Mouse (Mus musculus): ENCODE measurements around the gene Senp5. TPM values are rescaled to one million over a fixed set of nuclear protein-coding genes. Genes with fewer than 3 reads are reported as not detected.

Gene Senp5
- 14.0 and 15.5 TPM in 2 replicates for polyA plus RNA-seq (2015; fragmentation: Nextera tagmentation; extraction: Ambion mirVana)

DNA sequence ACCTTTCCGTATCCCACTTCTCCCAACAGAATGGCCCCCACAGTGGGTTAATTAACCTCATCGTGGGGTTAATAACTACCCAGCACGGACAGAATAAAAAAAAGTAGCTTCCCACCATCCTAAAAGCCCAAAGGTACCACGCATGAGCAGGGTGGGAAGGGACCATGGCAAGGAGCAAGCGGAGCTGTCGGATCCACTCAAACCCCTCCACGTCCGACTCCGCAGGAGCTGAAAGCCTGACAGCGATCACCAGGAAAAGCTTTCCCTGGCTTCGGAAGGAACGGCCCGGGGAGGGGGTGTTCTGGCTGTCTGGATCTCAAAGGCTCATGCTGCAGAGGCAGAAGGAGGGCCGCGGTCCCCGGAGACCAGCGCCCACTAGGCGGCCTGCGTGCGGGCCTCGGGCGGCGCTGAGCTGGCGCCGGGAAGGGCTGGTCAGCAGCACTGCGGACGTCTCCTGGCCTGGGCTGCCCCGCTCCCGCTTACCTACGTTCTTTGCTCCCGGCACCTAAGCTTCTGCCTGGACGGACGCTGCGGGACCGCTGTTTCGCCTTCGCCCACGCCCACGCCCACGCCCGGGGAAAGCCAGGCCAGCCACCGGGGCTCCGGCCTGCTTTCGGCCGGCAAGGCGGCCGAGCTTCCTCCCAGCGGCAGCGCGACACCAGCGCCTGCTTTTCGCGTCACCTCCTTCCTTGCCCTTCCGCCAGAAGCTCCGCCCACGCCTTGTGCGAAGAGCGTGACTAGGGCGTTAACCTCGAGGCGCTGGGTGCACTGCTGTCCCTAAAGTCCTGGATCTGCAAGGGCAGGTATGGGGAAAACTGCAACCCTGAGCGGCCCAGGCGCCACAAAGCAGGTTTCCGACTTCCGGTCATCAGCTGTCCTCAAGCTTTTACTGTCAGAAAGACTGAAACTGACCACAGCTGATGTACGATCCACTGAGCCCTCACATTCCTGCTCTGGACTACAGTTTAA is at the start of gene Senp5:
TSS of gene Senp5 (minus strand) at position 779 of the 969 bp plus-strand sequence.
- H3K9ac ChIP-seq (replicated peaks; ENCODE audit: low read length), result peak within 1 kb of the TSS; percentile 92
- under 1% methylated on average over 64 of the region's 66 CpGs for WGBS
- H3K27me3 ChIP-seq (ENCODE audit: insufficient read depth, low read length), result no peaks in the 10 kb centered on the region
- peak within 1 kb of the TSS; percentile 100 for H3K4me3 ChIP-seq (ENCODE audit: low read length)
- H3K4me2 ChIP-seq (replicated peaks; ENCODE audit: low read depth, low read length), result peak within 1 kb of the TSS; percentile 92
- peak; percentile 97 for ATAC-seq (ENCODE audit: low FRiP score, low TSS enrichment)
- peaks cover 10% of the 10 kb centered on the region for H3K4me1 ChIP-seq (ENCODE audit: insufficient read depth, low read length)
- H3K9me3 ChIP-seq (ENCODE audit: low read length), result no peaks in the 10 kb centered on the region
- no peaks in the 10 kb centered on the region for H3K36me3 ChIP-seq (ENCODE audit: insufficient read depth, low read length)
- H3K27ac ChIP-seq (ENCODE audit: low read length), result peak within 1 kb of the TSS; percentile 84

DNA sequence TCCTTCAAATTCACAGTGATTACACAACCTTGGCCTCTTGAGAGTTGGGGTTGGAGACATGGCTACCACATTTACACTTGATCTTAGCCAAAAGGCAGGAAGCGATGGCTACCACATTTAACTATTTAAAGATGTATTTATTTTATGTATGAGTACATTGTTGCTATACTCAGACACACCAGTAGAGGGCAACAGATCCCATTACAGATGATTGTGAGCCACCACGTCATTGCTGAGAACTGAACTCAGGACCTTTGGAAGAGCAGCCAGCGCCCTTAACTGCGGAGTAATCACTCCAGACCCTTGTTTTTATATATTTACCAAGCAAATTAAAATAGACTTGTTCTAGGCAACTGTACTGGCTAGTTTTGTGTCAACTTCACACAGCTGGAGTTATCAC is 39.3 kb upstream of the Senp5 start:
- Histone ChIP-seq H3K9ac (replicated peaks; ENCODE audit: low read length) (no peak overlapping the region), H3K27ac (ENCODE audit: low read length) (no peak overlapping the region), H3K9me3 (ENCODE audit: low read length) (no peaks in the 10 kb centered on the region), H3K4me3 (ENCODE audit: low read length) (no peak overlapping the region), H3K4me1 (ENCODE audit: insufficient read depth, low read length) (no peaks in the 10 kb centered on the region), H3K36me3 (ENCODE audit: insufficient read depth, low read length) (peaks cover 62% of the 10 kb centered on the region), H3K4me2 (replicated peaks; ENCODE audit: low read depth, low read length) (no peak overlapping the region), H3K27me3 (ENCODE audit: insufficient read depth, low read length) (no peaks in the 10 kb centered on the region)
- 92% methylated on average over 4 of the region's 4 CpGs for WGBS
- ATAC-seq (ENCODE audit: low FRiP score, low TSS enrichment), result no peak

DNA sequence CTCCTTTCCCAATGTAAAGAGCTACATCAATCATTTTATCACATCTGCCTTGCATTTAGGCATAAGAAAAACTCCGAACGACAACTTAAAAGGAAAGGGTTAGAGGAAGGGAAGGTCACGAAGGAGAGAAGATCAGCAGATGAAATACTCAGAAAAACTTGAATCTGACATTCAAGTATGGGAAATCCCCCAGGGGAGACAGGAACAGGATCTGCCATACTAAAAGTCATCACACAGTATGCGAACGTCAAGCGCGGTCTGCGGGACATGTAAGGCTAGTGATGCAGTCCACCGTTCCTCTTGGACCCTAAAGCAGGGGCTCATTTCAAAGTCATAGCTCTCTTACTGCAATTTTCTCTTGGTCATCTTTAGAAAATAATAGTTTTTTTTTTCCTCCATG is 16.6 kb upstream of the Senp5 start:
- Histone ChIP-seq H3K9me3 (ENCODE audit: low read length) (no peaks in the 10 kb centered on the region), H3K27ac (ENCODE audit: low read length) (no peak overlapping the region), H3K4me1 (ENCODE audit: insufficient read depth, low read length) (no peaks in the 10 kb centered on the region), H3K4me3 (ENCODE audit: low read length) (no peak overlapping the region), H3K27me3 (ENCODE audit: insufficient read depth, low read length) (no peaks in the 10 kb centered on the region), H3K9ac (replicated peaks; ENCODE audit: low read length) (no peak overlapping the region), H3K36me3 (ENCODE audit: insufficient read depth, low read length) (peaks cover 52% of the 10 kb centered on the region), H3K4me2 (replicated peaks; ENCODE audit: low read depth, low read length) (no peak overlapping the region)
- 93% methylated on average over 9 of the region's 9 CpGs for WGBS
- no peak for ATAC-seq (ENCODE audit: low FRiP score, low TSS enrichment)

DNA sequence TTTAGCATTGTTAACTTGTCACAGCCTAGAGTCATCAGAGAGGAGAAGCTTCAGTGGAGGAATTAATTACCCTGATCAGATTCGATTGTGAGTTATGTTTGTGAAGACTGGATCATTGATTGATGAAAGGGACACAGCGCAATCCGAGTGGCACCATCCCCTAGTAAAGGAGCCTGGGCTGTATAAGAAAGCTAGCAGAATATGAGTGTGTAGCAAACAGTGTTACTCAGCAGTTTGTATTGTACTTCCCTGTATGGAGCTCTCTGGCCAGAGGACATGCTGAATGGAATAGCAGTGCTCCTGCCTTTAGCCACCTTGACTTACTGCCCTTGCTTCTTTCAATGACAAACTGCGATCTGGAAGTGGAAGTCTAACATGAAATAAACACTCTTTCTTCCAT is 7.2 kb upstream of the Senp5 start:
- no peaks in the 10 kb centered on the region for H3K27me3 ChIP-seq (ENCODE audit: insufficient read depth, low read length)
- H3K36me3 ChIP-seq (ENCODE audit: insufficient read depth, low read length), result no peaks in the 10 kb centered on the region; the same call in 1 of the 2 replicates
- no peak overlapping the region for H3K27ac ChIP-seq (ENCODE audit: low read length)
- H3K9me3 ChIP-seq (ENCODE audit: low read length), result no peaks in the 10 kb centered on the region
- H3K4me1 ChIP-seq (ENCODE audit: insufficient read depth, low read length), result 0 out of 2 replicates have a peak, but pooled peaks cover 4% of the 10 kb centered on the region
- WGBS, result 52% methylated on average over 4 of the region's 4 CpGs
- no peak for ATAC-seq (ENCODE audit: low FRiP score, low TSS enrichment)
- no peak overlapping the region for H3K4me3 ChIP-seq (ENCODE audit: low read length)
- H3K9ac ChIP-seq (replicated peaks; ENCODE audit: low read length), result no peak overlapping the region
- peak overlapping the region; percentile 19; the same call in 1 of the 2 replicates for H3K4me2 ChIP-seq (replicated peaks; ENCODE audit: low read depth, low read length)

DNA sequence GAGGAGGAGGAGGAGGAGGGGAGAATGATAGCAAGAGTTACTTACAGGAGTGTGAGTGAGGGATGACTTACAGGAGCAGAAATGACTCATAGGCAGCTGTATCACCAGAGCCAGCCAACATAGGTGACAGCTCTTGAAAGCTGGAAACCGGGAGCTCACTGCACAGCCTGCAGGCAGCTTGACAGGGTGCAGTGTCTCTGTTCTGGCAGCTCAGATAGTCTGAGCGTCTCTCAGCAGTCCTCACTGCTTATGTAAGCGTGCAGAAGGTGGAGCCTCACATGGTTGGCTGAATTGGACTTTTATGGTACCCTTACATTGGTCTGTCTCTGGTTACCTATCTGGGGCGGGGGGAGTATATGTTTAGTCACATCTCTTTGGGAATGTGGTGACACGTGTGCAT is 6.8 kb upstream of the Senp5 start:
- WGBS, result 18% methylated on average over 5 of the region's 5 CpGs

DNA sequence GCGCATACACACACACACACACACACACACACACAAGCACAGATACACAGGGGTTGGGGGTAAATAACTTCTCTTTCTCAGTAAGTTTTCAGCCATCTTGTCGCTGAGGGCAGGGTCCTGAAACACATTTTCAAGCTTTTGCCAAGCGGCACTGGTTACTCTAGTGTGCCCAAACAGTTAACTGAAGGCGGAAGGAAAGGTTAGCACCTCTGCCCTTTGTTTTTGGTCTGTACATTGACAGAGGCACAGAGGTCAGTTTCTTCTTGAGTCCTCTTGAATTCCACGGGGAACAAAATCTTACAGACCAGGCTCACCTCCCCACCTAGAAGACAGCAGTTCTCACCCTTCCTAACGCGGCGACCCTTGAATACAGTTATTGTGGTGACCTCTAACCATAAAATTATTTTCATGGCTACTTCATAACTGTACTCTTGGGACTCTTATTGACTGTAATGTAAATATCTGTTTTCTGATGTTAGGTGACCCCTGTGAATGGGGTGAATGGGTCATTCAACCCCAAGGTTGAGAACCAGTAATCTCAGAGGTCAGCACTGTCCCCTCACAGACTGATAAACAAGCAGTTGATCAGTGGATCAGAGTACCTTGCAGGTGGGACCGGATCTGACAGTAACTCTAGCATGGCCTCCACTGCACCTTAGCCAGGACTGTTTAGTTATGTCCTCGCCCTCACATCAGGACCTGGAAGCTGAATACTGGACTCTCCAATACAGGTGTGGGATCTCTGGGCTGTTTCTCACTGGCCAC is 5.6 kb upstream of the Senp5 start:
- ATAC-seq (ENCODE audit: low FRiP score, low TSS enrichment), result 0 out of 2 replicates have a peak, but pooled peaks have one; percentile 14
- WGBS, result 65% methylated on average over 10 of the region's 10 CpGs
- no peaks in the 10 kb centered on the region for H3K27me3 ChIP-seq (ENCODE audit: insufficient read depth, low read length)
- H3K4me3 ChIP-seq (ENCODE audit: low read length), result no peak overlapping the region
- no peaks in the 10 kb centered on the region for H3K36me3 ChIP-seq (ENCODE audit: insufficient read depth, low read length)
- H3K9ac ChIP-seq (replicated peaks; ENCODE audit: low read length), result no peak overlapping the region
- H3K4me2 ChIP-seq (replicated peaks; ENCODE audit: low read depth, low read length), result no peak overlapping the region
- peak overlapping the region; percentile 30; the same call in 1 of the 2 replicates for H3K27ac ChIP-seq (ENCODE audit: low read length)
- H3K4me1 ChIP-seq (ENCODE audit: insufficient read depth, low read length), result 0 out of 2 replicates have a peak, but pooled peaks cover 4% of the 10 kb centered on the region
- no peaks in the 10 kb centered on the region for H3K9me3 ChIP-seq (ENCODE audit: low read length)

More for the DNA sequence above, 6.8 kb upstream of the Senp5 start:
- Histone ChIP-seq H3K9ac (replicated peaks; ENCODE audit: low read length) (no peak overlapping the region), H3K36me3 (ENCODE audit: insufficient read depth, low read length) (no peaks in the 10 kb centered on the region; the same call in 1 of the 2 replicates), H3K4me3 (ENCODE audit: low read length) (no peak overlapping the region), H3K9me3 (ENCODE audit: low read length) (no peaks in the 10 kb centered on the region), H3K4me2 (replicated peaks; ENCODE audit: low read depth, low read length) (peak overlapping the region; percentile 19; the same call in 1 of the 2 replicates), H3K4me1 (ENCODE audit: insufficient read depth, low read length) (0 out of 2 replicates have a peak, but pooled peaks cover 4% of the 10 kb centered on the region), H3K27ac (ENCODE audit: low read length) (no peak overlapping the region), H3K27me3 (ENCODE audit: insufficient read depth, low read length) (no peaks in the 10 kb centered on the region)
- peak; percentile 70 for ATAC-seq (ENCODE audit: low FRiP score, low TSS enrichment)

DNA sequence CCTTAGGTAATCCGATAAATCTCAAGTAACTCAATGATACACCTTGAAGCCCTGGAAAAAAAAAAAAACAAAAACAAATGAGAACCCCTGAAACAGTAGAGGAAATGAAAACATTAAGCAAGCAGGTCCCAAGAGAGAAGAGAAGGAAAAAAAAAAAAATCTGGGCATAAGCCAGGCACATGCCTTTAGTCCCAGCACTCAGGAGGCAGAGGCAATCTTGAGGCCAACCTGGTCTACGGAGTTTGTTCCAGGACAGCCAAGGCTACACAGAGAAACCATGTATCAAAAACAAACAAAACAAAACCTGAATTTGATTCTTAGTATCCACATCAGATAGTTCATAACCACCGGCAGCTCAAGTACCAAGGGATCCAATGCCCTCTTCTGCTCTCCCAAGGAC is 1.6 kb upstream of the Senp5 start:
- no peak overlapping the region for H3K27ac ChIP-seq (ENCODE audit: low read length)
- H3K27me3 ChIP-seq (ENCODE audit: insufficient read depth, low read length), result no peaks in the 10 kb centered on the region
- no peak overlapping the region for H3K4me2 ChIP-seq (replicated peaks; ENCODE audit: low read depth, low read length)
- WGBS, result 92% methylated on average over 3 of the region's 3 CpGs
- H3K9me3 ChIP-seq (ENCODE audit: low read length), result no peaks in the 10 kb centered on the region
- H3K36me3 ChIP-seq (ENCODE audit: insufficient read depth, low read length), result no peaks in the 10 kb centered on the region
- H3K9ac ChIP-seq (replicated peaks; ENCODE audit: low read length), result no peak overlapping the region
- peaks cover 13% of the 10 kb centered on the region for H3K4me1 ChIP-seq (ENCODE audit: insufficient read depth, low read length)
- no peak for ATAC-seq (ENCODE audit: low FRiP score, low TSS enrichment)
- H3K4me3 ChIP-seq (ENCODE audit: low read length), result no peak overlapping the region

DNA sequence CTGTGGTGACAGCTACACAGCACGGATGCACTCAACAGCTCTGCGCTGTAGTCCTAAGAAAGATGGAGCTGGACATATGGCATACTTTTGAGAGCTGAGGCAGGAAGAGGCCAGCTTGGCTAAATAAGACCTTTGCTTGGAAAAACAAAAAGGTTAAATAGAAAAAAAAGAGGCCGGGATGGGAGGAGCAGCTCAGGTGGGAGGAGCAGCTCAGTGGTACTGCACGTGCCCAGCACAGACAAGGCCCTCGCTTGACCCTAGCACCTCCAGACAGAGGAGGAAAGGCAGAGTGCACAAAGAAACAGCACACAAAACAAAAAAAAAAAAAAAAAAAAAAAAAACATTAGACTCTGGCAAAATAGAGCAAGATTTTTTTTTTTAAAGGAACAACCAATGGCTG is 6.7 kb downstream of the Senp5 start:
- no peak overlapping the region for H3K27ac ChIP-seq (ENCODE audit: low read length)
- H3K36me3 ChIP-seq (ENCODE audit: insufficient read depth, low read length), result peaks cover 8% of the 10 kb centered on the region; the same call in 1 of the 2 replicates
- 70% methylated on average over 5 of the region's 5 CpGs for WGBS
- H3K9me3 ChIP-seq (ENCODE audit: low read length), result no peaks in the 10 kb centered on the region
- H3K27me3 ChIP-seq (ENCODE audit: insufficient read depth, low read length), result no peaks in the 10 kb centered on the region
- no peak for ATAC-seq (ENCODE audit: low FRiP score, low TSS enrichment)
- no peak overlapping the region for H3K9ac ChIP-seq (replicated peaks; ENCODE audit: low read length)
- H3K4me3 ChIP-seq (ENCODE audit: low read length), result no peak overlapping the region
- peaks cover under 1% of the 10 kb centered on the region for H3K4me1 ChIP-seq (ENCODE audit: insufficient read depth, low read length)
- H3K4me2 ChIP-seq (replicated peaks; ENCODE audit: low read depth, low read length), result no peak overlapping the region

DNA sequence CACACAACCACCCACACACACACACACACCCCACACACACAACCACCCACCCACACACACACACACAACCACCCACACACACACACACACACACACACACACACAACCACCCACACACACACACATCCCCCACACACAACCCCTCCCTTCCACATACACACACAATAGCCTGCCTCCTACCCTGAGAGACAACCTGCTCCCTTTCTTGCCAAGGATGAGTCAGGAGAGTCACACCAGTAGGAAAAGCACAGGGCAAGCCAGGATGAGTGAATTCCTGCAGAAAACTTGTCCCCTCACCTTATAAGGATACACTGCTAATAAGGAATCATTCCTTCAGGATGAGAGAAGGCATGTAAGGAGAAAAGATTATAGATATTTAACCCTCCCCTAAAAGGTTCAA is 9.1 kb downstream of the Senp5 start:
- Histone ChIP-seq H3K27ac (ENCODE audit: low read length) (no peak overlapping the region), H3K4me2 (replicated peaks; ENCODE audit: low read depth, low read length) (no peak overlapping the region), H3K9me3 (ENCODE audit: low read length) (no peaks in the 10 kb centered on the region), H3K27me3 (ENCODE audit: insufficient read depth, low read length) (no peaks in the 10 kb centered on the region), H3K36me3 (ENCODE audit: insufficient read depth, low read length) (peaks cover 17% of the 10 kb centered on the region), H3K9ac (replicated peaks; ENCODE audit: low read length) (no peak overlapping the region), H3K4me1 (ENCODE audit: insufficient read depth, low read length) (no peaks in the 10 kb centered on the region), H3K4me3 (ENCODE audit: low read length) (no peak overlapping the region)
- ATAC-seq (ENCODE audit: low FRiP score, low TSS enrichment), result no peak
